Mouse (Mus musculus) forebrain, embryonic 14.5 days (tissue): Measurements from ENCODE around the gene Aak1. TPM values are rescaled to one million over a fixed set of nuclear protein-coding genes. Genes with fewer than 3 reads are reported as not detected.
A peak's percentile ranks its signal among the peaks of the same experiment; 100 is the strongest.

Experiments
- ATAC-seq: fragments of 200-750 bp; cut with Nextera tagmentation; 2 replicates; pipeline ENCODE4 v1.8.0; 2017; ENCODE audit warnings: mild to moderate bottlenecking, moderate library complexity
- DNase-seq: peaks from one replicate; pipeline ENCODE4 v3.0.0-alpha.2; 2015; ENCODE audit warnings: low spot score
- H3K27ac ChIP-seq: fragments of 300-500 bp; sonication (generic); 2 replicates; pipeline ENCODE4 v1.5.1; 2014; ENCODE audit warnings: low read depth, mild to moderate bottlenecking, control low read depth, low read length, moderate library complexity
- H3K27me3 ChIP-seq: fragments of 300-500 bp; sonication (generic); replicated peaks from 2 replicates; pipeline ENCODE4 v1.6.1; 2014; ENCODE audit warnings: low read length, control low read depth, mixed read lengths; ENCODE audit not compliant: control insufficient read depth, insufficient read depth
- H3K36me3 ChIP-seq: fragments of 300-500 bp; sonication (generic); 2 replicates; pipeline ENCODE4 v1.6.1; 2014; ENCODE audit warnings: low read length, control low read depth; ENCODE audit not compliant: control insufficient read depth, insufficient read depth
- H3K4me1 ChIP-seq: fragments of 300-500 bp; sonication (generic); 2 replicates; pipeline ENCODE4 v1.6.1; 2014; ENCODE audit warnings: antibody characterized with exemption, low read length, control low read depth; ENCODE audit not compliant: control insufficient read depth, insufficient read depth
- H3K4me2 ChIP-seq: fragments of 300-500 bp; sonication (generic); 2 replicates; pipeline ENCODE4 v1.6.1; 2014; ENCODE audit warnings: mild to moderate bottlenecking, control low read depth, low read length
- H3K4me3 ChIP-seq: fragments of 300-500 bp; sonication (generic); 2 replicates; pipeline ENCODE4 v1.5.1; 2014; ENCODE audit warnings: low read depth, low read length, control low read depth
- H3K9ac ChIP-seq: fragments of 300-500 bp; sonication (generic); 2 replicates; pipeline ENCODE4 v1.6.1; 2014; ENCODE audit warnings: mild to moderate bottlenecking, low read length, control low read depth, moderate library complexity
- H3K9me3 ChIP-seq: fragments of 300-500 bp; sonication (generic); replicated peaks from 2 replicates; pipeline ENCODE4 v1.6.1; 2016; ENCODE audit warnings: low read length, control low read depth, mixed read lengths; ENCODE audit not compliant: control insufficient read depth
- WGBS: fragments of 180-500 bp; shearing (Covaris S2); extraction: QIAGEN DNeasy Blood & Tissue Kit; methylation state at CpG from one replicate; pipeline ENCODE4 v1.1.7; 2014; 5-methylcytosine and 5-hydroxymethylcytosine counted together
- polyA plus RNA-seq: library from polyadenylated mRNA; unstranded; fragments of >200 nt; fragmentation: Nextera tagmentation; extraction: Ambion mirVana; gene quantifications from 2 replicates; pipeline ENCODE4 v1.2.1, GENCODE M21; 2014

Aak1 gene
- polyA plus RNA-seq, 1 experiment from 2014 or later: 23.5 TPM

- Histone ChIP-seq H3K9me3 (no peaks in the 10 kb centered on the region), H3K4me1 (peaks cover 4% of the 10 kb centered on the region), H3K4me2 (no peak overlapping the region), H3K36me3 (no peaks in the 10 kb centered on the region), H3K4me3 (no peak overlapping the region), H3K27ac (no peak overlapping the region), H3K27me3 (no peaks in the 10 kb centered on the region), H3K9ac (no peak overlapping the region)
- DNase-seq (no peak), ATAC-seq (no peak)
- 76% methylated on average over 4 of the region's 4 CpGs for WGBS
These were observed 67.9 kb downstream of the Aak1 start for GRCm38 (mm10) chr6:86917231-86917630.

GRCm38 (mm10) chr6:86918058-86918835, 68.9 kb downstream of the Aak1 start:
- H3K4me2 ChIP-seq: no peak overlapping the region
- no peak overlapping the region for H3K27ac ChIP-seq
- H3K27me3 ChIP-seq: no peaks in the 10 kb centered on the region
- no peaks in the 10 kb centered on the region for H3K9me3 ChIP-seq
- peaks cover 4% of the 10 kb centered on the region for H3K4me1 ChIP-seq
- 72% methylated on average over 7 of the region's 7 CpGs for WGBS
- no peak overlapping the region for H3K9ac ChIP-seq
- no peaks in the 10 kb centered on the region for H3K36me3 ChIP-seq
- DNase-seq: peak; percentile 14
- H3K4me3 ChIP-seq: no peak overlapping the region
- ATAC-seq: no peak

GRCm38 (mm10) chr6:86921880-86922279, 72.6 kb downstream of the Aak1 start:
- peak; percentile 61; the same call in 1 of the 2 replicates for ATAC-seq
- 20% methylated on average over 4 of the region's 4 CpGs for WGBS

GRCm38 (mm10) chr6:86924746-86925145, 75.4 kb downstream of the Aak1 start:
- ATAC-seq: no peak
- Histone ChIP-seq H3K9ac (no peak overlapping the region), H3K27me3 (no peaks in the 10 kb centered on the region), H3K9me3 (no peaks in the 10 kb centered on the region), H3K27ac (no peak overlapping the region), H3K4me1 (no peaks in the 10 kb centered on the region), H3K4me3 (no peak overlapping the region), H3K4me2 (no peak overlapping the region), H3K36me3 (peaks cover 15% of the 10 kb centered on the region; the same call in 1 of the 2 replicates)
- WGBS: 93% methylated on average over 4 of the region's 4 CpGs
- DNase-seq: no peak

More at GRCm38 (mm10) chr6:86921880-86922279, 72.6 kb downstream of the Aak1 start:
- Histone ChIP-seq H3K4me3 (no peak overlapping the region), H3K9me3 (no peaks in the 10 kb centered on the region), H3K27me3 (no peaks in the 10 kb centered on the region), H3K9ac (no peak overlapping the region), H3K4me1 (peaks cover 4% of the 10 kb centered on the region), H3K36me3 (peaks cover 10% of the 10 kb centered on the region; the same call in 1 of the 2 replicates), H3K4me2 (no peak overlapping the region), H3K27ac (no peak overlapping the region)
- peak; percentile 68 for DNase-seq

GRCm38 (mm10) chr6:86934541-86934940, 85.2 kb downstream of the Aak1 start:
- Histone ChIP-seq H3K27ac (no peak overlapping the region), H3K4me3 (no peak overlapping the region), H3K9me3 (peaks cover 6% of the 10 kb centered on the region; the same call in 1 of the 2 replicates), H3K36me3 (peaks cover 20% of the 10 kb centered on the region), H3K27me3 (no peaks in the 10 kb centered on the region), H3K9ac (no peak overlapping the region), H3K4me2 (no peak overlapping the region), H3K4me1 (no peaks in the 10 kb centered on the region)
- peak; percentile 20 for DNase-seq
- whole genome bisulfite sequencing: 79% methylated on average over 5 of the region's 5 CpGs
- no peak for ATAC-seq

GRCm38 (mm10) chr6:86939797-86940196, 90.5 kb downstream of the Aak1 start:
- H3K9ac ChIP-seq: no peak overlapping the region
- 91% methylated on average over 7 of the region's 7 CpGs for WGBS
- ATAC-seq (no peak), DNase-seq (no peak)
- H3K4me2 ChIP-seq: no peak overlapping the region
- no peak overlapping the region for H3K27ac ChIP-seq
- H3K36me3 ChIP-seq: peaks cover 32% of the 10 kb centered on the region
- no peaks in the 10 kb centered on the region for H3K4me1 ChIP-seq
- no peaks in the 10 kb centered on the region for H3K27me3 ChIP-seq
- H3K4me3 ChIP-seq: no peak overlapping the region
- peaks cover 6% of the 10 kb centered on the region; the same call in 1 of the 2 replicates for H3K9me3 ChIP-seq

GRCm38 (mm10) chr6:86940966-86941365, 91.6 kb downstream of the Aak1 start:
- no peak overlapping the region for H3K27ac ChIP-seq
- no peaks in the 10 kb centered on the region for H3K4me1 ChIP-seq
- no peak for DNase-seq
- H3K4me3 ChIP-seq: no peak overlapping the region
- no peak overlapping the region for H3K9ac ChIP-seq
- no peak overlapping the region for H3K4me2 ChIP-seq
- WGBS: 99% methylated on average over 9 of the region's 9 CpGs
- peaks cover 1% of the 10 kb centered on the region; the same call in 1 of the 2 replicates for H3K9me3 ChIP-seq
- peaks cover 28% of the 10 kb centered on the region for H3K36me3 ChIP-seq
- ATAC-seq: no peak
- no peaks in the 10 kb centered on the region for H3K27me3 ChIP-seq

- Histone ChIP-seq H3K36me3 (peaks cover 32% of the 10 kb centered on the region), H3K4me1 (no peaks in the 10 kb centered on the region), H3K27ac (no peak overlapping the region), H3K27me3 (no peaks in the 10 kb centered on the region), H3K9ac (no peak overlapping the region), H3K4me3 (no peak overlapping the region), H3K9me3 (no peaks in the 10 kb centered on the region), H3K4me2 (no peak overlapping the region)
- WGBS: 80% methylated on average over 8 of the region's 8 CpGs
- ATAC-seq (no peak), DNase-seq (no peak)
These were observed 97.8 kb downstream of the Aak1 start for GRCm38 (mm10) chr6:86947100-86947499.

- no peaks in the 10 kb centered on the region for H3K4me1 ChIP-seq
- H3K27me3 ChIP-seq: no peaks in the 10 kb centered on the region
- H3K27ac ChIP-seq: no peak overlapping the region
- H3K4me2 ChIP-seq: no peak overlapping the region
- DNase-seq (no peak), ATAC-seq (no peak)
- 94% methylated on average over 2 of the region's 2 CpGs for WGBS
- no peak overlapping the region for H3K4me3 ChIP-seq
- no peaks in the 10 kb centered on the region for H3K9me3 ChIP-seq
- no peak overlapping the region for H3K9ac ChIP-seq
- peaks cover 38% of the 10 kb centered on the region for H3K36me3 ChIP-seq
These were observed 99.4 kb downstream of the Aak1 start for GRCm38 (mm10) chr6:86948746-86949145.
